Mouse (Mus musculus): ENCODE data around the gene Gfod1. TPM values are rescaled to one million over a fixed set of nuclear protein-coding genes. Genes with fewer than 3 reads are reported as not detected.

Gene Gfod1
- polyA plus RNA-seq, 1 experiment = 4.3 TPM

DNA sequence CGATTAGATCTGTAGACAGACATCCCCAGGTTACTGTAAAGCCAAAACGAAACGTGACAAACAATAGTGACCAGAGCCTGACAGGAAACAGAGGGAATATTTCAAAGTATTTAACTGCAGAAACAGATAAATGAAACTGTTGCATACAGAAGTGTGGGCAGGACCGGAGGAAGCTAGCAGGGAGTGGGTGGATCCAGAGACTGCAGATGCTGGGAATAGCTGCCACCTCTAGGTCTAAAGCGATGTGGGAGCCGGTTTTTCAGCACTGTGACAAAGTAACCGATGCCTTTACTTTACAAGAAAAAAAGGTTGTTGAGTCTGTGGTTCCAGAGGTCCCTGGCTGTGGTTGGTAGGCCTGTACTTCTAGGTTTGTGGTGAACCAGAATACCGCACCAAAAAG is 34.0 kb upstream of the Gfod1 start:
- TF ChIP-seq CTCF (IDR thresholded peaks at IDR 0.05; ENCODE audit: borderline replicate concordance, control insufficient read depth, extremely low read depth, insufficient read depth, low read length, poor library complexity) = no peak
- no peak overlapping the region for H3K27ac ChIP-seq (ENCODE audit: control insufficient read depth, insufficient read depth, low read length)
- H3K27me3 ChIP-seq (ENCODE audit: control insufficient read depth, insufficient read depth, low read length) = no peaks in the 10 kb centered on the region
- no peaks in the 10 kb centered on the region for H3K4me1 ChIP-seq (replicated peaks; ENCODE audit: control insufficient read depth, insufficient read depth, low read length)
- no peaks in the 10 kb centered on the region for H3K36me3 ChIP-seq (ENCODE audit: control insufficient read depth, insufficient read depth, low read length)
- DNase-seq = no peak
- no peak overlapping the region for H3K4me3 ChIP-seq (ENCODE audit: control insufficient read depth, insufficient read depth, low read length)
- WGBS = 78% methylated on average over 8 of the region's 8 CpGs

DNA sequence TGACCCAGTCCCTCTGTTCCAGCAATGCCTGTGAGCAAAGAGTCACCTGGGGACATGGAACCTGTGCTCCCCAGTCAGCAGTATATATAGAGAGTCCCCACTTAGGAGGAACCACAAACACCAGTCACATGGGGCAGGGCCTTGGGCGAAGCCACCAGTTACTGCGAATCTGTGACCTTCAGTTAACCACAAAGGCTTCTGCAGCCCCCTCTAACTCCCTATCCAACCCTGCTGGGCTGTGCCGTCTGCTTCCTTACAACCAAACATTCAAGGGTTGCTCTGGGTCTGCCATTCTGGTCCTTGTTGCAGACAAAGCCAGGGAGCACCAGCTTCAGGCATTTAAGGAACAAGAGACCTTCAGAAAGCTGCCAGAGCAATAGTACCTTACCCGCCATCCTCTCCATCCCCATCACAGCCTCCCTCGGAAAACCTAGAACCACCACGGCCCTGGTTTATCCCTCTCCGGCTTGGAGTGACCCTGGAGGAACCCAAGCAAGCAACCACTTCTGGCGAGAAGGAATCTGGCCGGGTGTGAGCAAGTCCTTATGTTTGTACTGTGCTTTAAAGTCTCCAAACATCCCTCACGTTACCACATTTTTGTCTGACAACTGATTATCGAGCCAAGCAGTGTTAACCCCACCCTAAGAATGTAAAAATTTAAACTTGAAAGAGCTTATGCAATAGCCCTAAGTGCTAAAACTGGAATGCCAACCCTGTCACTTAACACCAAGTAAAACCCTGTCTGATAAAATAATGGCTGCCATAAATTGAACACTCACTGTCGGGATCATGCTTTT is 32.7 kb upstream of the Gfod1 start:
- no peaks in the 10 kb centered on the region for H3K36me3 ChIP-seq (ENCODE audit: control insufficient read depth, insufficient read depth, low read length)
- H3K27me3 ChIP-seq (ENCODE audit: control insufficient read depth, insufficient read depth, low read length) = no peaks in the 10 kb centered on the region
- DNase-seq = no peak
- H3K4me3 ChIP-seq (ENCODE audit: control insufficient read depth, insufficient read depth, low read length) = no peak overlapping the region
- TF ChIP-seq POLR2A (IDR thresholded peaks at IDR 0.05; ENCODE audit: control insufficient read depth, extremely low read depth, insufficient read depth, low read length, poor library complexity) (no peak), CTCF (IDR thresholded peaks at IDR 0.05; ENCODE audit: borderline replicate concordance, control insufficient read depth, extremely low read depth, insufficient read depth, low read length, poor library complexity) (no peak)
- H3K27ac ChIP-seq (ENCODE audit: control insufficient read depth, insufficient read depth, low read length) = no peak overlapping the region
- 66% methylated on average over 12 of the region's 12 CpGs for WGBS
- no peaks in the 10 kb centered on the region for H3K4me1 ChIP-seq (replicated peaks; ENCODE audit: control insufficient read depth, insufficient read depth, low read length)

DNA sequence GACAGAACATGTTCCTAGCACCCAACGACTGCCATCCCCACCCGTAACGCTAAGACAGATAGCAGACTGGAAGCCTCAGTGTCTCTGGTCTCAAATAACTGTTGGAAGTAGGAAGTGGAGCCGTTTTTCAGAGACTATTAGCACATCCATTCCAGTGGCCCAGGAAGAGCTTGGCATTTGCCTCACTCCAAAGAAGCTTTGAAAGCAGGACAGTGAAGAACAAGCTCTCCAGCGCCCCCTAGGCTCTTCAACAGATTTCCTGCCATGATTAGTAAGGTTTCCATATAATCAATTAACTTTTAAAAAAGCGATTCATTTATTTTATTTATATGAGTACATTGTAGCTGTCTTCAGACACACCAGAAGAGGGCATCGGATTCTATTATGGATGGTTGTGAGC is 28.6 kb upstream of the Gfod1 start:
- H3K27ac ChIP-seq (ENCODE audit: control insufficient read depth, insufficient read depth, low read length) = no peak overlapping the region
- H3K27me3 ChIP-seq (ENCODE audit: control insufficient read depth, insufficient read depth, low read length) = no peaks in the 10 kb centered on the region
- WGBS = 59% methylated on average over 7 of the region's 7 CpGs
- DNase-seq = peak; percentile 9
- no peak overlapping the region for H3K4me3 ChIP-seq (ENCODE audit: control insufficient read depth, insufficient read depth, low read length)
- no peaks in the 10 kb centered on the region for H3K36me3 ChIP-seq (ENCODE audit: control insufficient read depth, insufficient read depth, low read length)
- H3K4me1 ChIP-seq (replicated peaks; ENCODE audit: control insufficient read depth, insufficient read depth, low read length) = no peaks in the 10 kb centered on the region
- TF ChIP-seq CTCF (IDR thresholded peaks at IDR 0.05; ENCODE audit: borderline replicate concordance, control insufficient read depth, extremely low read depth, insufficient read depth, low read length, poor library complexity) = no peak
- no peak for TF ChIP-seq POLR2A (IDR thresholded peaks at IDR 0.05; ENCODE audit: control insufficient read depth, extremely low read depth, insufficient read depth, low read length, poor library complexity)

DNA sequence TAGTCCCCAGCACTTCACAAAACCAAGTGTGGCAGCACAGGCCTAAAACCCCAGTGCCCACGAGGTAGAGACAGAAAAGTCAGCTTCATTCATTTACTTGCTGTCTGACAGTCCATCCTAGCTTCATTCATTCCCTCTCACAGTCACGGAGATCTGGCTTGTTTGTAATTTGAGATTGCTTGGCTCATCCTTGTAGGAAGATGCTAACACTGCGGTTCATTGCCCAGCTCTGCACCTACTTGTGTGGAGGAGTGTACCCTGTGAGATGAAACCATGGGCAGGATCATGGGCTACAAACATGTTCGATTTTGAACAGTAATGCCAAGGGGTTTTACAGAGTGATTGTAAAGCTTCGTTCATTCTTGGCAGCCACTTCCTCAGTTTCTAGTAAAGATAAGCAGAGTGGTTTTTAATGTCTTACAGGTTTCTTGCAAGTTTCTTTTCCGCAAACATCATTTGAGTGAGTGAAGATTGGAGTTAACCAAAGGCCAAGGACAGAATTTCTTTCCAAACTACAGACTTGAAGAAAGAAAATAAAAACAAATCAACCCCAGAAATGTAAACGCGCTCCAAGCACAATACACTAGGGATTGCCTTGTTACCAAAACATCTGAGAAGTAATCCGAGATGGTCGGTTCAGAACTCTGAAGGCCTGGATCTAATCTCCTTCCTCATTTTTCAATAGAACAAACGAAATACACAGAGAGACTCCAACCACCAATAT is 27.9 kb upstream of the Gfod1 start:
- no peak overlapping the region for H3K4me3 ChIP-seq (ENCODE audit: control insufficient read depth, insufficient read depth, low read length)
- TF ChIP-seq CTCF (IDR thresholded peaks at IDR 0.05; ENCODE audit: borderline replicate concordance, control insufficient read depth, extremely low read depth, insufficient read depth, low read length, poor library complexity) (no peak), POLR2A (IDR thresholded peaks at IDR 0.05; ENCODE audit: control insufficient read depth, extremely low read depth, insufficient read depth, low read length, poor library complexity) (no peak)
- H3K4me1 ChIP-seq (replicated peaks; ENCODE audit: control insufficient read depth, insufficient read depth, low read length) = no peaks in the 10 kb centered on the region
- no peak for DNase-seq
- no peaks in the 10 kb centered on the region for H3K36me3 ChIP-seq (ENCODE audit: control insufficient read depth, insufficient read depth, low read length)
- H3K27me3 ChIP-seq (ENCODE audit: control insufficient read depth, insufficient read depth, low read length) = no peaks in the 10 kb centered on the region
- WGBS = 49% methylated on average over 11 of the region's 11 CpGs
- H3K27ac ChIP-seq (ENCODE audit: control insufficient read depth, insufficient read depth, low read length) = no peak overlapping the region

DNA sequence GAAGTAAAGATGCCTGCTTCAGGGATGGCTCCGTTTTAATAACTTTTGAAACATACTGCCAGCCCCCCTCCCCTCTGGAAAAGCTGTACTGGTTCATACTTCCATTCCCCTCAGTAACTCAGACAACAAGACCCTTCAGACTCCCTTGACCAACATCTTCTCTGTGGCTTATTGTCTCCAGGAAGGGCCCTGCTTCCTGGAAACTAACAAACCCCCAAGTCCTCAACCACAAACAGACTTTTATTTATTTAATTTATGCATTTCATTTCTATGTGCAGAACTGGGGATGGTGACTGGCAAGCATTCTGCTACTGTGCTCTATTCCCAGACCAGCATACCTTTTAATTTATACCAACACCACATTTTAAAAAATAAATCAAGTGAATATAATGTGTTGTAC is 21.5 kb upstream of the Gfod1 start:
- Histone ChIP-seq H3K4me1 (replicated peaks; ENCODE audit: control insufficient read depth, insufficient read depth, low read length) (no peaks in the 10 kb centered on the region), H3K27me3 (ENCODE audit: control insufficient read depth, insufficient read depth, low read length) (no peaks in the 10 kb centered on the region), H3K36me3 (ENCODE audit: control insufficient read depth, insufficient read depth, low read length) (no peaks in the 10 kb centered on the region), H3K27ac (ENCODE audit: control insufficient read depth, insufficient read depth, low read length) (no peak overlapping the region), H3K4me3 (ENCODE audit: control insufficient read depth, insufficient read depth, low read length) (no peak overlapping the region)
- 27% methylated on average over 1 of the region's 1 CpGs for WGBS
- no peak for TF ChIP-seq CTCF (IDR thresholded peaks at IDR 0.05; ENCODE audit: borderline replicate concordance, control insufficient read depth, extremely low read depth, insufficient read depth, low read length, poor library complexity)
- TF ChIP-seq POLR2A (IDR thresholded peaks at IDR 0.05; ENCODE audit: control insufficient read depth, extremely low read depth, insufficient read depth, low read length, poor library complexity) = no peak
- no peak for DNase-seq

DNA sequence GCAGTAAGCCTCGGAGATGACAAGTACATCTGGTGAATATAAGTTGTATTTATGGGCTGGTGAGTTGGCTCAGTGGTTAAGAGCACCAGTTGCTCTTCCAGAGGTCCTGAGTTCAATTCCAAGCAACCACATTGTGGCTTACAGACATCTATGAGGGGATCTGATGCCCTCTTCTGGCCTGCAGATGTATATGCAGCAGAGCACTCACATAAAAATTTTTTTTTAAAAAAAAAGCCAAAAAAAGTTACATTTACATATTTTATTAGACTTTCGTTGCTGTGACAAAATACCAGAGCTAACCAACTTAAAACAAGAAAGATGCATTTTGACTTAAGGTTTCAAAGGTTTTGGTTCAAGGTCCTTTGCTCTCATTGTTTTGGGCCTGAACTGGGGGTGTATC is 17.5 kb upstream of the Gfod1 start:
- no peaks in the 10 kb centered on the region for H3K27me3 ChIP-seq (ENCODE audit: control insufficient read depth, insufficient read depth, low read length)
- H3K36me3 ChIP-seq (ENCODE audit: control insufficient read depth, insufficient read depth, low read length) = no peaks in the 10 kb centered on the region
- no peaks in the 10 kb centered on the region for H3K4me1 ChIP-seq (replicated peaks; ENCODE audit: control insufficient read depth, insufficient read depth, low read length)
- DNase-seq = no peak
- no peak overlapping the region for H3K4me3 ChIP-seq (ENCODE audit: control insufficient read depth, insufficient read depth, low read length)
- H3K27ac ChIP-seq (ENCODE audit: control insufficient read depth, insufficient read depth, low read length) = no peak overlapping the region
- 93% methylated on average over 2 of the region's 2 CpGs for WGBS
- TF ChIP-seq CTCF (IDR thresholded peaks at IDR 0.05; ENCODE audit: borderline replicate concordance, control insufficient read depth, extremely low read depth, insufficient read depth, low read length, poor library complexity) (no peak), POLR2A (IDR thresholded peaks at IDR 0.05; ENCODE audit: control insufficient read depth, extremely low read depth, insufficient read depth, low read length, poor library complexity) (no peak)
